Mouse (Mus musculus): ENCODE results near the gene Myo9a. TPM values are rescaled to one million over a fixed set of nuclear protein-coding genes. Genes with fewer than 3 reads are reported as not detected.

Gene Myo9a
- 16.4 TPM for total RNA-seq (2023)

GRCm38 (mm10) chr9:59750267-59751065, at the start of gene Myo9a, which contains the start of gene Senp8:
TSS of gene Myo9a (plus strand) at chr9:59750896.
TSS of gene Senp8 (minus strand) at chr9:59750710.

GRCm38 (mm10) chr9:59960559-59960958, 209.9 kb downstream of the Myo9a start, which contains the start of gene Nr2e3:
TSS of gene Nr2e3 (minus strand) at chr9:59960659.

Other genes with a start within 250 kb of the Myo9a start
- 34.6 TPM for gene Hexa, start 211.4 kb upstream of the Myo9a start, total RNA-seq (2023)
- not detected for gene Tmem202, start 211.0 kb upstream of the Myo9a start, total RNA-seq (2023)
- gene Celf6, start 173.0 kb upstream of the Myo9a start, total RNA-seq (2023), result not detected
- 65.6 TPM for gene Parp6, start 133.6 kb upstream of the Myo9a start, total RNA-seq (2023)
- gene Pkm, start 94.5 kb upstream of the Myo9a start, total RNA-seq (2023), result 408 TPM
- not detected for gene Gramd2, start 70.8 kb upstream of the Myo9a start, total RNA-seq (2023)
- 1.3 TPM for gene Senp8, start 186 bp upstream of the Myo9a start, total RNA-seq (2023)
- not detected for gene Nr2e3, start 209.8 kb downstream of the Myo9a start, total RNA-seq (2023)

All from CD4-positive naive resting alpha-beta T cell, adult 76 days (primary cell).